Mouse (Mus musculus) embryo, embryonic 11.5 days (tissue): ENCODE measurements around the gene Elmo2.

ENCODE experiments used
- DNase-seq: peaks from one replicate; pipeline ENCODE4 v3.0.0-alpha.2; 2012; ENCODE audit warnings: low read depth, low spot score

Gene Elmo2

DNA sequence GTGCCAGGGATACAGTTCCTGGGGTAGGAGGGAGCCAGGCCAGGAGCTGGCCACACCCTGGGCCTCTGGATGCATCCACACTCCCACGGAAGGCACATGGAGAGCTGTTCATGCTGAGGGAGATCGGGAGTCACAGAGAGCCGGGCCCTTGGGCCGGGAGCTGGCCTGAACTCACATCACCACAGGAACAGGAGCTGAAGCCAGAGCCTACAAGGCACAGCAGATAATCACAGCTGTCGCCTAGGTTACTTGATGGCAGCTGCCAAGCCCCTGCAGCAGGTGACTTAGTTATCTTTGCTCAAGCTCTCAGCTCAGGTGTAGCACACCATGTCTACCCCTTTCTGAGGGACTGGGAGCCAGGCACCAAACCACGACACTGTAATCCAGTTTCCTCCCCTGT lies 68.0 kb downstream of the Elmo2 start:
- DNase-seq, result no peak

DNA sequence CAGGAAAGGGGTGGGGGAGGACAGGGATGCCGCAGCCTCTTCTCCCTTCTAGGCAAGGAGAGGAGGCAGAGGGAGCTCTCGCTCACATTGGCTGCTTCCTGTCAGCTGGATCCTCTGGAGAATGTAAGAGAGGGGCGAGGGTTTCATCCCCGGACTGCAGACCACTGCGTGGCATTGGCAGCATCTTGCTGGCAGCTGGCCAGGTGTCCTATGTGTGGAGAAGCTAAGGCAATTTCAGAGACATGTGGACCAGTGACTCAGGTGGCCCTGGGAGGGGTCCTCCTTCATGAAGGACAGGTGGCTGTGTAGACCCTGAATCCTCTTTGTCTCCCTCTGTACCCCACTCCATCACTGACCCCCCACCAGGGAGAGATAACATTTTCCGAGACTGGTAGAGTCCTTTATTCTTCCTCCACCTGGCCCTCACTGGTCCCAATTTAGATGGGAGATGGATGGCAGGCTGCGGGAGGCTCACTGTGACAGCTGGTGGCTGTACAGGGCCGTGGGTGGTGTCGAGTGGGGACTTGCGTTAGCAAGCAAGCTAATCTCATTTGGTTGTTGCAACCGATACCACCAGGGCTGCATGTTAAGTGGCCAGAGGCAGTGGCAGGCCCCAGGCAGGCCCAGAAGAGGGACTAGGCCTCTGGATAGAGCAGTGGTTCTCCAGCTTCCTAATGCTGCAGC lies 69.0 kb downstream of the Elmo2 start:
- DNase-seq, result no peak

DNA sequence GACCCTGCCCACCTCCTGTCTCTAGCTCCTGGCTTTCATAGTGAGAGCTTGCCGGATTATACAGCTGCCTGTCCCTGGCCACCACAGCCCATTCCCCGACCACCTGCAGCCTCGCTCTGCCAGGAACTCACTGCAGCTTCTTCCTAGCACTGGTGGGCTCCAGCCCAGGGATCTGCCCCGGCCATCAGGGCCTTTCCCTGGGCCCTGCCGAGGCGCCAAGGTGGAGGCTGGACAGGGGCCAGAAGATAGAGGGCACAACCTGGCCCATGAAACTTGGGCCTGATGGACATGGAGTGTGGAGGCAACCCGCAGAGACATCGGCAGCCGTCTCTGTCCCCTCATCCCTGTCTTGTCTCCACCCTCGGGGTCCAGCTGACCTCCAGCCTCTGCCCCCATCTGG lies 70.1 kb downstream of the Elmo2 start:
- DNase-seq, result no peak

DNA sequence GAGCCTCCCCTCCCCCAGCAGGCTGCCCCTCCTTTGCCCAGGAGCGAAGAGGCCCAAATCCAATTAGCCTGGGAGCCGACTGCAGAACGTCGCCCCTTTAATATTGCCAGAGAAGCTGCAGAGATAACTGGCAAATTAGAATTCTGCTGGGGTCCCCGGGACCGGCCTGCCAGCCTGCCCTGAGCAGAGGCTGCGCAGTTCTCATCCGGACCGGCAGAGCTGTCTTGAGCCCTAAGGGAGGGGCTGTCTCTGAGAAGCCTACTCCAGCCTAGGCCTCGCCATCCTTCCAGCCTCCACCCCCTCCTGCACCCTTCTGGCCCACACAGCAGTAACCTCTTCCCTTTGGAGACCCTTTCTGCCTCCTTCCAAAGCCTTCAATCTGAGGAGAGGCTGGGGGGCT lies 72.4 kb downstream of the Elmo2 start:
- no peak for DNase-seq

DNA sequence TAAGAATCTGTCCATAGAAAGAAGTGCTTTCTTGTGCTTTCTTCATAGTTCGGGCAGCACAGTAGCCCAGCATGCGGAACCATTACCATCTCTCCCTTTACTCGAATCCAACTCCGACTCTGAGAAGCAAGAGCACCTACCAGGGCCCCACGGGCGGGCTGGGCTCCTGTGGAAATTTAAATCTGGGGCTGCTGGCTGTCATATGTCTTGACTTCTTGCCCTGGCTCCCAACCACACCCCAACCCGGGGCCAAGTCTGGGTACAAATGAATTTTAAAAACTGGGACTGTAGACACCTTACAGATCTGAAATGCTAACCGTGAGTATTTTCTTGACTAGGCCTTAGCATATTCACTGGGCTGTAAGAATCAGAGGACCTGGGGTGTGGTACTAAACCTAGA lies 73.0 kb downstream of the Elmo2 start:
- no peak for DNase-seq

DNA sequence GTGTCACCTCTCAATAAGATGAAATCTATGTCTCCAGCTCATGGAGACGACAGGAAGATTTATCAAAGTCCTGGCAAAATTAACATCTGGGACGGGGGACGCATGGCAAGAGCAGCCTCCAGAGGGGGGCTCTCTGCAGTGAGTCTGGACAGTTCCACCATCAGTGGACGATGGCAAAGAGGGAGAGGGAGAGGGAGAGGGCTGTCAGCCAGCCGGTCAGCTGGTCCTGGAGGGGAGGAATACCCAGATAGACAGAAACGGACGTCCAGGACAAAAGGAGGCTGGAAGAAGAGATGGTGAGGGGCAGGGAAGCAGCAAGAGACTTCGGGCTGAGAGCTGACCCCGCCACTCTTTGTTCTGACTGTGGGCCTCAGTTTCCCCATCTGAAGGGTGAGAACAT lies 73.5 kb downstream of the Elmo2 start:
- no peak for DNase-seq

DNA sequence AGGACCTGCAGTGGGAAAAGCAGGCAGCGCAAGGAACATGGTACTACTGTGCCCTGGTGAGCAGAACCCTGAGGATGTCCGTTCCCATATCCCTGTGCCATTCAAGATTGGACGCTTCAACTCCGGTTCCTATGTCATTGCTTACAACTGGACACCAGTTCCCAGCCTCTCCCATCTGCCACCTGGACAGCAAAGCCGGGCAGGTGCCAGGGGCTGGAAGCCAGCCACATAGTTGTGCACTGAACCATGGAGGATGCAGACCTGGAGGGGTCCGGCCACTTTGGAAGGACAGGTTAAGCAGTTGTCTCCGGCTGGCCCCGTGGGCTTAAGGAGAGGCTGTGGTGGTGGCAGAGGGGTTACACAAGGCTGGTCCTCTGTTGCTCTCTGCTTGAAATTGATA lies 73.9 kb downstream of the Elmo2 start:
- DNase-seq, result no peak

DNA sequence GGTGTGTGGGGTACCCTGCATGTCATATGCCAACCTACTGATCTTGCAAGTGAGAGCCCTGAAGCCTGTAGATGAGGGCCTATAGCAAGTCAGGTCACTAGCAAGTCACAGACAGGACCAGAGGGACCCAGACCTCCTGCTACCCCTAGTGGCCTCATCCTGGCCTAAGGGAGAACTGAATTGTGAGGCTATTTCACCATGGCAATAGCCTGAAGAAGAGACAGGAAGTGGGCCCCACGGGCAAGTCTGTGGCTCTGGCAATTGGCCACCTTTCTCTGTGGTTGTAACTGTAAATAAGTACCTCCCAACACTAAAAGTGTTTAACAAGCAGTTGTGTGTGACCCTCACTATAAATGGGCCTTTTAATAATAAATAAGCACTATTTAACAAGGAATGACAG lies 75.4 kb downstream of the Elmo2 start:
- no peak for DNase-seq

DNA sequence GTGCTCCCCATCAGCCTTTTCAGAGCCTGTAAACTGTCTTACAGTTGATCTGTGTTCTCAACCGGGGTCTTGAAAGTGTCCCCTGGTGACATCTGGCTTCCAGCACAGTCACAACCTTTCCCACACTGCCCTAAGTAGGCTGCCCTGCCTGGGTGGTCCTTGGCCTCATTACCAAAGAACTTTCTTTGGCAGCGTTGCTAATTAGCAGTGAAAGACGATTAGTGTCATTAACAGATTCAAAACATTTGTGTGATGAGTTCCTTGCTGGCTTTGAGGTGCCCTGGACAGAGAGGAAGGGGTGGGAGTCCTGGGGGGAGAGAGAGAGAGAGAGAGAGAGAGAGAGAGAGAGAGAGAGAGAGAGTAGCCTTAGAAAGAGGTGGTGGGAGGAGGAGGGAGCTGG lies 77.3 kb downstream of the Elmo2 start:
- no peak for DNase-seq

DNA sequence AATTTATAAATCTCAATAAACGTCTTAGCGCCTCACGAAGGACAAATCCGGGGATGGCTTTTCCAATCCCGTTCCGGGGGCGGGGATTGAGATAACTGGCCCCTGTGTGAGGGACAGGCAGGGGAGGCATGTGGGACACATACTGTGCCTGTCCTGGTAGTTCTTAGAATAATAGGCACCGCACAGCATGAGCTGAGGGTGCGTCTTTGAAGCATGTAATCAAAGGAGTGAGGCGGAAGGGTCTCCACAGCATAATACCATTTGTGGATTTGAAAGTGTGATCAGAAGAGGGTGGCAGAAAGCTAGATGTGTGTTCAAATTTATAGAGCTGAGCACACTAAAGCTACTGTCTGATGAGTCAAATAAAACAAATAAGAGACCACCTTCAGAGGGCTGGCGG lies 79.9 kb downstream of the Elmo2 start:
- DNase-seq, result no peak

DNA sequence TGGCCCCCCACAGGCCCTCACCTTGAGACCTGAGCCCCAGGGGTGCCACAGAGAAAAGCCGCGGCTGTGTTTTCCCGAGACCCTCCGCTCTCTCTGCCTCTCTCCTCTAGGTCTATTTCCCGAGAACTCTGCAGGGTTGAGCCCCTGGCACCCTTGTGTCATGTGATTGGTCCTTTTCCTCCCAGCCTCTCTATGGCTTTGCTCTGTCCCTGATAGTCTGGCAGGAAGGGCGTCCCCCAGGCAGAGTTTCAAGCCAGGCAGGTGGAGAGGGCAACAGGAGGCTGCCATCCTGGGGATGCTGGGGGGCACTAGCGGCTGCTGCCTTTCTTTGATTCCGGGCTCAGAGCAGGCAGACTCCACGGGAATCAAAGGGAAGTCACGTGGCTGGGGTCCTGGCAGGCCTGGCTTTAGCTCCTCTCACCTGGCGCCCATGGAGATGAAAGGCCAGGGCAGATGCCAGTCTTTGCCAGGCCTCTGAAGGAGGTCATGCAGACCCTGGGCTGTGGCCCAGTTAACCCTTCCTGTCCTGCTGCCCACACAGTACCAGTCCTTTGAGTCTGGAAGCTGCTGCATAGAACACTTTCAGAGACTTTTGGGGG lies 83.1 kb downstream of the Elmo2 start:
- DNase-seq, result no peak

DNA sequence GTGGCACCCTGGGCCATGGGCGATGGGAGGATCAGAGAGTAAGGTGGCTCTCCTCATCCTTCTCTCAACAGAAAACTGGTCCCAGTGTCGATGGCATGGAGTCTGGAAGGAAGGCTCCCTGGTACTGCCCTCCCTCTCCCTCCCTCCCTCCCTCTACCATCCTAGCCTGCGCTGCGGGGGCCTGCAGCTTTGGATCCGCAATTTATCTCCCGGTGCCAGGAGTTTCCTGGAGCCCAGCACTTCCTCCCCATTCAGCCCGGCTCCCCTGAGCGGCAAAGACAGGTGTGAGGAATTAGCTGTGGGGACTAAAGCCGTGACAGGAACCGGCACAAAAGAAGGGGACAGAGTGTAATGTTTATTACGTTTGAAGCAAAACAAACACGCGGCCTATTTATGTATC lies 83.7 kb downstream of the Elmo2 start:
- no peak for DNase-seq

DNA sequence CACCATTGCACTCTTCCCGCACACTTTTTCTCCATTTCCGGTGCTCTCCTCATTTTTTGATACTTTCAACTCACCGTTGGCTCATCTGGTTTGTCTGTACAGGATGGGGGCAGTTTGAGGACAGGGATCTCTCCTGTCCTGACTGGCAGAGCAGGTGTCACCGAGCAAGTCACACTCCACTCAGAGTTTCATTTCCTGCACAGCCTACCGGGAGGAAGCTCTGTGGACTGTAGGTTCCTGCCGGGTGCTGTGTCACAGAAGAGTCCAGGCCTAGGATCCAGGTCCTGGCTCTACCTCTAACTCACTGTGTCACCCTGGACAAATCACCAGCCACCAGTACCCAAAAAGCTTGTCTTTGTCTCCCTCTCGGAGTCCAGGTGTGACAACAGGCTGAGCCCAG lies 84.5 kb downstream of the Elmo2 start:
- DNase-seq, result no peak

DNA sequence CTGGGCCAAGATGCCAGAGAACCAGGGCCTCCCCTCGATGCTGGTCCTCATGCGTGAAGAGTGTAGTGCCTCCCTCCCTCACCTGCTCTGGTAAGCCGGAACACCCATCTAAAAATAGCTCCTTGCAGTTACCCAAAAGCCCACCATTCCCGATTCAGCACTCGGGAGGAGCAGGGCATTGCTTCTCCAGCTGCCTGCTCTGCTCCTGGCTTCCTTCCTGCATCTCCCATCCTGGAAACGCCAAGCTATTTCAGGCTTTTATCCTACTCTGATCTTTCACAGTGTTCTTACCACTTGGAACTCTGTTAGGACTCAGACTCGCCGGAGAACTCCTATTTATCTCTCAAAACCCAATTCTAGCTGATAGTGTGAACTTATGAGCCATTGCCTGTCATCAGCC lies 85.9 kb downstream of the Elmo2 start:
- DNase-seq, result no peak

DNA sequence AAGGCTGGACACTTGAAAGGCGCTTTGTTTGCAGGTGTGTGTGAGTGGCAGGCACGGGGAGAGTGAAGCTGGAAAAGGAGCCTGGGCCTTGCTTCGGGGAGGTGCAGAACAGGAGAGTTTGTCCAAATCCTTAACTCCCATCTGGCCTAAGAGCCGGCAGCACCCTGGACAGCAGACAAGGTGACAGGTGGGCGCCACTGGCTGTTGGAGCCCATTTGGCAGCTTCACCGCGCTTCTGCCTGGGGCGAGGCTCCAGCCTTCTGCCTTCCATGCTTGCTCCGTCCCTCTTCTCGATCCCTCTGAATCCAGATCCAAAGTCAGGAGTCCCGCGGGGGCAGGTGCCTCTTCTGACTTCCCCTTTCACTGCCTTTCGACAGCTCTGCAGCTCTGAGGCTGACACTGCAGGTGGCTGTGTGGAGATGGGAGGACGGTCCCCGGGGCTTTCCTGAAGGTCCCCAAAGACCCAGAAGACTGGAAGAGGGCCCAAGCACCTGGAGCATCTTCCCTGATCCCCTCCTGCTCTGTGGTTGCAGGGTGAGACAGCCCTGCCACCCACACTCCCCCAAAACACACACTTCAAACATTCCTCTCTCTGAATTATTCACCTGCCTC lies 86.6 kb downstream of the Elmo2 start:
- no peak for DNase-seq

DNA sequence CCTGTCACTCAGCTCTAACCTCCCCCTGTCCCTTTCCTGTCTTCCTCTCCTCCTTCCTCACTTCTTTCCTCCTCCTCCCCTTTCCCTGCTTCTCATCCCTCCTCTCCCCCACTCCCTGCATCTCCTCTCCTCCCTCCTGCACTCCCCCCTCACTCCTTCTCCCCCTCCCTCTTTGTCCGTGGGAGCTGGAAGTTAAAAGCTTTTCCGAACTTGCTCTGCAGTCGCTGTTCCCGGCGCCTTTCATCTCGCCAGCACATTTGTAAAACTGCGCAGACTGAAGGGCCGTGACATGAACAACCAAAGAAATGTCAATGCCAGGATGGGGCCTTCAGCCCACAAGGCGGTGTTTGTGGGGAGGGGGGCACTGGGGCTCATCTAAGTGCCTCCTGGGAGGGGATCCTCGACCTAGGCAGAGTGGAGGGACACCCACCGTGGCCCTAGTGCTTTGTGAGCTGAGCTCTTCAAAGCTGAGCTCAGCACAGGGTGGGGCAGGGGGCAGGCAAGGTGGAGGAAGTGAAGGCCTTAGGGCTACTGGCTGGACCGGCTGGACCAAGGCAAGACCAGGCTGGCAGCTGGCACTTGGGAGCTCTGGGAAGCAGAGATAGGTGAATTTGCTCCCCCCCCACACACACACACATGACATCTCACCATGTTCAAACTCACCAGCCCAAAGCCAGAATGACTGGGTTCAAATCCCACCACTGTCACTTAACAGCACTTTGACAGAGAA lies 87.7 kb downstream of the Elmo2 start:
- no peak for DNase-seq
